Mouse (Mus musculus): ENCODE results near the gene Cdhr1. TPM values are rescaled to one million over a fixed set of nuclear protein-coding genes. Genes with fewer than 3 reads are reported as not detected.

The Cdhr1 gene
- polyA plus RNA-seq, 1 experiment: 0.14 TPM

- WGBS: 20% methylated on average over 9 of the region's 9 CpGs
- TF ChIP-seq CTCF (conservative IDR thresholded peaks at IDR 0.05; ENCODE audit: insufficient read depth, insufficient read length, low read depth, low read length) (no peak), POLR2A (IDR thresholded peaks at IDR 0.05; ENCODE audit: low read depth, low read length) (no peak)
- no peak for DNase-seq
- Histone ChIP-seq H3K36me3 (ENCODE audit: control insufficient read depth, insufficient read depth, low read length) (no peaks in the 10 kb centered on the region), H3K4me1 (ENCODE audit: control insufficient read depth, insufficient read depth, low read length) (0 out of 2 replicates have a peak, but pooled peaks cover 3% of the 10 kb centered on the region), H3K27me3 (replicated peaks; ENCODE audit: control insufficient read depth, insufficient read depth, low read length) (no peaks in the 10 kb centered on the region), H3K4me3 (ENCODE audit: insufficient read depth, low read depth, low read length) (no peak overlapping the region), H3K27ac (ENCODE audit: insufficient read depth, low read depth, low read length) (no peak overlapping the region)
Observed at GRCm38 (mm10) chr14:37109975-37110374, 11.8 kb upstream of the Cdhr1 start.

- no peaks in the 10 kb centered on the region for H3K36me3 ChIP-seq (ENCODE audit: control insufficient read depth, insufficient read depth, low read length)
- H3K4me1 ChIP-seq (ENCODE audit: control insufficient read depth, insufficient read depth, low read length): 0 out of 2 replicates have a peak, but pooled peaks cover 3% of the 10 kb centered on the region
- no peak overlapping the region for H3K4me3 ChIP-seq (ENCODE audit: insufficient read depth, low read depth, low read length)
- 52% methylated on average over 8 of the region's 8 CpGs for WGBS
- H3K27me3 ChIP-seq (replicated peaks; ENCODE audit: control insufficient read depth, insufficient read depth, low read length): no peaks in the 10 kb centered on the region
- H3K27ac ChIP-seq (ENCODE audit: insufficient read depth, low read depth, low read length): no peak overlapping the region
- no peak for DNase-seq
- TF ChIP-seq CTCF (conservative IDR thresholded peaks at IDR 0.05; ENCODE audit: insufficient read depth, insufficient read length, low read depth, low read length): no peak
- TF ChIP-seq POLR2A (IDR thresholded peaks at IDR 0.05; ENCODE audit: low read depth, low read length): no peak
Observed at GRCm38 (mm10) chr14:37109460-37109859, 11.3 kb upstream of the Cdhr1 start.

- Histone ChIP-seq H3K27ac (ENCODE audit: insufficient read depth, low read depth, low read length) (no peak overlapping the region), H3K36me3 (ENCODE audit: control insufficient read depth, insufficient read depth, low read length) (no peaks in the 10 kb centered on the region), H3K4me1 (ENCODE audit: control insufficient read depth, insufficient read depth, low read length) (0 out of 2 replicates have a peak, but pooled peaks cover 3% of the 10 kb centered on the region), H3K27me3 (replicated peaks; ENCODE audit: control insufficient read depth, insufficient read depth, low read length) (no peaks in the 10 kb centered on the region), H3K4me3 (ENCODE audit: insufficient read depth, low read depth, low read length) (no peak overlapping the region)
- no peak for DNase-seq
- WGBS: 38% methylated on average over 7 of the region's 7 CpGs
- TF ChIP-seq POLR2A (IDR thresholded peaks at IDR 0.05; ENCODE audit: low read depth, low read length) (no peak), CTCF (conservative IDR thresholded peaks at IDR 0.05; ENCODE audit: insufficient read depth, insufficient read length, low read depth, low read length) (no peak)
Observed at GRCm38 (mm10) chr14:37105846-37106245, 7.7 kb upstream of the Cdhr1 start.

- TF ChIP-seq POLR2A (IDR thresholded peaks at IDR 0.05; ENCODE audit: low read depth, low read length): no peak
- TF ChIP-seq CTCF (conservative IDR thresholded peaks at IDR 0.05; ENCODE audit: insufficient read depth, insufficient read length, low read depth, low read length): no peak
- Histone ChIP-seq H3K27ac (ENCODE audit: insufficient read depth, low read depth, low read length) (no peak overlapping the region), H3K4me3 (ENCODE audit: insufficient read depth, low read depth, low read length) (no peak overlapping the region), H3K4me1 (ENCODE audit: control insufficient read depth, insufficient read depth, low read length) (no peaks in the 10 kb centered on the region), H3K36me3 (ENCODE audit: control insufficient read depth, insufficient read depth, low read length) (no peaks in the 10 kb centered on the region), H3K27me3 (replicated peaks; ENCODE audit: control insufficient read depth, insufficient read depth, low read length) (no peaks in the 10 kb centered on the region)
- 37% methylated on average over 5 of the region's 5 CpGs for WGBS
- peak; percentile 58 for DNase-seq
Observed at GRCm38 (mm10) chr14:37104747-37105146, 6.6 kb upstream of the Cdhr1 start.

GRCm38 (mm10) chr14:37102484-37102883 lies 4.3 kb upstream of the Cdhr1 start:
- 66% methylated on average over 3 of the region's 3 CpGs for WGBS
- no peak for DNase-seq
- Histone ChIP-seq H3K27ac (ENCODE audit: insufficient read depth, low read depth, low read length) (no peak overlapping the region), H3K4me3 (ENCODE audit: insufficient read depth, low read depth, low read length) (no peak overlapping the region), H3K4me1 (ENCODE audit: control insufficient read depth, insufficient read depth, low read length) (no peaks in the 10 kb centered on the region), H3K27me3 (replicated peaks; ENCODE audit: control insufficient read depth, insufficient read depth, low read length) (no peaks in the 10 kb centered on the region), H3K36me3 (ENCODE audit: control insufficient read depth, insufficient read depth, low read length) (no peaks in the 10 kb centered on the region)
- TF ChIP-seq CTCF (conservative IDR thresholded peaks at IDR 0.05; ENCODE audit: insufficient read depth, insufficient read length, low read depth, low read length): no peak
- no peak for TF ChIP-seq POLR2A (IDR thresholded peaks at IDR 0.05; ENCODE audit: low read depth, low read length)

GRCm38 (mm10) chr14:37101531-37101930 lies 3.4 kb upstream of the Cdhr1 start:
- no peak for DNase-seq
- H3K27me3 ChIP-seq (replicated peaks; ENCODE audit: control insufficient read depth, insufficient read depth, low read length): no peaks in the 10 kb centered on the region
- WGBS: 75% methylated on average over 5 of the region's 5 CpGs
- no peak overlapping the region for H3K4me3 ChIP-seq (ENCODE audit: insufficient read depth, low read depth, low read length)
- H3K36me3 ChIP-seq (ENCODE audit: control insufficient read depth, insufficient read depth, low read length): no peaks in the 10 kb centered on the region
- TF ChIP-seq POLR2A (IDR thresholded peaks at IDR 0.05; ENCODE audit: low read depth, low read length) (no peak), CTCF (conservative IDR thresholded peaks at IDR 0.05; ENCODE audit: insufficient read depth, insufficient read length, low read depth, low read length) (no peak)
- no peaks in the 10 kb centered on the region for H3K4me1 ChIP-seq (ENCODE audit: control insufficient read depth, insufficient read depth, low read length)
- no peak overlapping the region for H3K27ac ChIP-seq (ENCODE audit: insufficient read depth, low read depth, low read length)

GRCm38 (mm10) chr14:37095556-37095955 lies 2.6 kb downstream of the Cdhr1 start:
- H3K4me3 ChIP-seq (ENCODE audit: insufficient read depth, low read depth, low read length): no peak overlapping the region
- no peaks in the 10 kb centered on the region for H3K36me3 ChIP-seq (ENCODE audit: control insufficient read depth, insufficient read depth, low read length)
- no peak for DNase-seq
- no peaks in the 10 kb centered on the region for H3K27me3 ChIP-seq (replicated peaks; ENCODE audit: control insufficient read depth, insufficient read depth, low read length)
- H3K27ac ChIP-seq (ENCODE audit: insufficient read depth, low read depth, low read length): no peak overlapping the region
- TF ChIP-seq POLR2A (IDR thresholded peaks at IDR 0.05; ENCODE audit: low read depth, low read length) (no peak), CTCF (conservative IDR thresholded peaks at IDR 0.05; ENCODE audit: insufficient read depth, insufficient read length, low read depth, low read length) (no peak)
- 76% methylated on average over 4 of the region's 4 CpGs for WGBS
- H3K4me1 ChIP-seq (ENCODE audit: control insufficient read depth, insufficient read depth, low read length): no peaks in the 10 kb centered on the region
